Mouse (Mus musculus) right cerebral cortex, adult 2 months (tissue): Measurements from ENCODE around the gene Vtn.

Experiments used
- DNase-seq, 2 experiments: peaks; one replicate each; pipeline ENCODE4 v3.0.0; 2021 to 2022; ENCODE audit warnings: low spot score in 2 of 2

The Vtn gene

GRCm38 (mm10) chr11:78534516-78534915, 35.6 kb downstream of the Vtn start:
- no peak for DNase-seq

- DNase-seq, result no peak
Observed at GRCm38 (mm10) chr11:78535376-78536079, 36.6 kb downstream of the Vtn start.

GRCm38 (mm10) chr11:78536080-78536689, 37.3 kb downstream of the Vtn start, which contains the start of the genes Tnfaip1 and Ift20:
Gene Tnfaip1 (minus strand): TSS chr11:78536332.
Gene Ift20 (plus strand): TSS chr11:78536361.
- peak; percentile 99 to 100 for DNase-seq

- no peak for DNase-seq
Observed at GRCm38 (mm10) chr11:78536690-78537084, 37.8 kb downstream of the Vtn start.

- no peak for DNase-seq
Observed at GRCm38 (mm10) chr11:78540358-78540757, 41.5 kb downstream of the Vtn start.

- DNase-seq, result no peak
Observed at GRCm38 (mm10) chr11:78544449-78545111, 45.7 kb downstream of the Vtn start.

GRCm38 (mm10) chr11:78545181-78545580, 46.3 kb downstream of the Vtn start:
- DNase-seq, result no peak

- DNase-seq, result no peak
Observed at GRCm38 (mm10) chr11:78547718-78548460, 49.0 kb downstream of the Vtn start.

- no peak for DNase-seq
Observed at GRCm38 (mm10) chr11:78549491-78549987, 50.6 kb downstream of the Vtn start.

- peak; percentile 95 to 97 for DNase-seq
Observed at GRCm38 (mm10) chr11:78550168-78551058, 51.5 kb downstream of the Vtn start, which contains the start of gene Tmem97. Gene Tmem97 (minus strand): TSS chr11:78550777.

GRCm38 (mm10) chr11:78551059-78551398, 52.1 kb downstream of the Vtn start:
- no peak for DNase-seq
